Mouse (Mus musculus): ENCODE data around the gene 2210010C04Rik.

The 2210010C04Rik gene

DNA sequence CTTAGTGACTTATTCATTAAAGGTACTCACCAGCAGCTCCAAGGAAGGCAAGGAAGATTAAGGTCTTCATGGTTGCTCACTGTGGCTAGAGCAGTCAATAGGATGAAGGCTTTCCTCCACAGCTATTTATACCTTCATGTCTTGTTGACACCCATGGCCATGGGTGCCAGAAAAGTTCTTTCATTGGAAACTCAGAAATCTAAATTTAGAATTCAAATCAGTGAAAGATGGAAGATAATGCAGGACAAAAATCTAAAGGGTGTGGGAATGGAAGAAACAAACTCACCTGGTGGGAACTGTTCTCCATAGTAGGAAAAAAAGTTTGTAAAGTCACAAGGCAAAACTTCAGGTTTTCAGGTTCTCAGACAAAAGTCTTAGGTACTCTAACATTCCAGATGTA, at the start of gene 2210010C04Rik:
TSS of gene 2210010C04Rik (minus strand) at position 101 of the 400 bp plus-strand sequence.
- DNase-seq (ENCODE audit: extremely low read depth, low read depth, low spot score), result no peak

DNA sequence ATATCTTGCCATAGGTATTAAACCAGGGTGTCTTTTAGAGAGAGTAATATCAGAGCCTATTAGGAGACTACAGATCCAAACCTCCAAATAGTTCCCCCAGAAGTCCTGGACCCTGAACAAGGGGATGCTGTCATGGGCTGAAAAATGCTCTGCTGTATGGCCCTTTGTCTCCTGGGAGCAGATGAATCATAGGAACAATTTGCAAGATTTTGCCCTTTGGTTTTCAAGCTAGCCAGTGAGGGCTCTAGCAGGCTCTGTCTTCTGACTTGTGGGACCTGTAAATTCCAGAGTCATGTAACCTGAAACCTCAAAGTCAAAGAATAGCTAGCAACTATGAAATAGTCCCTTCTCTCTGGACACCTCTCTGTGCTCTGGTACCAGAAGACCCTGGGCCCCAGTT, 44.8 kb upstream of the 2210010C04Rik start:
- no peak for DNase-seq (ENCODE audit: extremely low read depth, low read depth, low spot score)

DNA sequence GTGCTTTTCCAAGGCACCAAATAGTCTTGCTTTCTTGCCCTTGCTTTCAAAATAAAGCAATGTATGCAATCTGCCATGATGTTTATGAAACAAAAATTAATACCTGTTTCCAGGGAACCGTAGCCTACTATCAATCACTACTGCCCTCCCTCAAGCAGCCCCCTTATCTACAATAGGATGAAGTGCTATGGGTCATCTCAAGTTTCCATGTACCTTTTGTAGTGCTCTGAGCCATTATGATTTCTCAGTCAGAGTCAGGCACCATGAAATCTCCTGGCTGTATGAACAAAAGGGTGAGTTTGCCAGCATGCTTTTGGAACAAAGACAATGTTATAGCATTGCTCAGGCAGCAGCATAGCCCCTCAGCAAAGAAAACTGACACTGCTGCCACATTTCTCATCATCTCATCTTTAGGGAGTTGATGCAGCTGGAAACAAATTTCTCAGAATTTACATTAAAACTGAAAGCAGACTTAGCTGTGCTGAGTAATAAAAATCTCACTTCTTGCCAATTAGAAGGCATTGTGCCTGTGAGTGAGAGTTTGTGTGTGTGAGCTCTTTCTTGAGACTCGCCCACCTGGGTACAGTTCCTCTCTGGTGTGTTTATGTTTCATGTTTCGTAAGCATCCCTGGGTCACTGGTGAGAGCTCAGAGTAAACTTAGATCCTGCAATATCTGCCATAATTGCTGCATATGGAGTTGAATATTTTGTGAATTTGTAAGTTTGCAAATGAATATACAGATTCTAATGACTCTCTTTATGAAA, 43.4 kb upstream of the 2210010C04Rik start:
- no peak for DNase-seq (ENCODE audit: extremely low read depth, low read depth, low spot score)

DNA sequence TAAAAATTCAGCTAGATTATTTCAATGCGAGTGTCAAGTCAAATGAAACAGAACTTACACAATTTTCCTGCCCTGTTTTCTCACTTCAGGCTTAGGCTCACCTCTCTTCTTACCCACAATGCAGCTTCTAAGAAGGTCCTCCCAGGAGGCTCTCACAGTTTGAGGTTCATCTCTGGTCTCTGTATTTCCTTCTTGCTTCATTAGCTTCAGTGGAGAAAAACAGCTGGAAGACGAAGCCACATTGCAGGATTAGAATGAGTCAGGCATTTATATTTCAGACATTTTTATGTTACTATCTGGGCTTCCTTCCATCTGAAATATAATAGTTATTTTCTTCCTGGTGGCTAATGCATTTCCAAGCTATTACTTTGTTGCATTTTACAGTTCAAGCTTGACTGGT, 40.4 kb upstream of the 2210010C04Rik start:
- no peak for DNase-seq (ENCODE audit: extremely low read depth, low read depth, low spot score)

DNA sequence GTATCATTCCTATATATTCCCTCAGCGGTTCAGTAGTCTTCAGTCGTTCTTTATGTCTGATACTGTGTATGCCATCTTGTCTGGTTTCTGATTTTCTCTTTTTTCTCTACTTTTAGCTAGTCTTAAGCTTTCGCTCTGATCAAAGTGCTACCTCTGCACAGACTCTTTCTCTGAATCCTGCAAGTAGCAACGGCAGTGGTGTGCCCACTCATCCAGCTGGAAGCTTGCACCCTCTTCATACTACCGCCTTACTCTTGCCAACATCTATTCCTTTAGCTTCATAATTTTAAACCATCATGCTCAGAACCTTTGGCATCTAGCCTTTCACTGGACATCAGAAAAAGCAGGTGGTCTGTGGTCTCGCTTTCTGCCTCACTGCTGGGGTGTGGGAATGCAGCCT, 28.0 kb upstream of the 2210010C04Rik start:
- no peak for DNase-seq (ENCODE audit: extremely low read depth, low read depth, low spot score)

DNA sequence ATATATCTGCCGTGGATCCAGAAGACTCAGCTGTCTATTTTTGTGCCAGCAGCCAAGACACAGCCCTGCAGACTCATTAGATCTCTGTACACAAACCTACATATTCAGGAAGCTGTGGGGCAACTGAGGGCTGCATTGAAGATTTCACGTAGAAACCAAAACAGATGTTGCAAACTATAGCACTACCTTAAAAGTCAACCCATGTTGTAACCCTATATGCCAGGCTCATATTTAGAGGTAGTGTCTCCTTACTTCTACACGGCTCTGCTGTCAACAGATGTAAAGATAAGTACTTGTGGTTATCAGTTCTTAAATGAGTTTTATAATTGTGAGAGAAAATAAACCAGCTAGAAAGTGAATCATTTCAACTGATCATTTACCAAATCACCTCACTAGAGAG, 27.4 kb upstream of the 2210010C04Rik start:
- no peak for DNase-seq (ENCODE audit: extremely low read depth, low read depth, low spot score)

DNA sequence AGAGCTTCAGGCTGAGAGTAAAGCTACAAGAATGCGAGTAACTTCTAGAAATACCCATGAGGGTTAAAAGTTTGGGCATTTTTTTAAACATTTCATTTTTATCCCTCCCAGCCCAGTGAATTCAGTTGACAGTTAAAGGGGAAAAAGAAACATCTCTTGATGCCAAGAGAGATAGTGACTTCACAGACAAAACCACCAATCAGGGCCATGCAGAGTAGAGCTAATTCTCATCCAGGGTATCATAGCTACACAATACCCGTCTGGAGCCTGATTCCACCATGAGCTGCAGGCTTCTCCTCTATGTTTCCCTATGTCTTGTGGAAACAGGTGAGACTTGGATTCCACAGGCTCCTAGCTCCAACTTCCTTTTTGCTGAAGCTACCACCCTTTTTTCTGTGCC, 26.8 kb upstream of the 2210010C04Rik start:
- DNase-seq (ENCODE audit: extremely low read depth, low read depth, low spot score), result no peak

DNA sequence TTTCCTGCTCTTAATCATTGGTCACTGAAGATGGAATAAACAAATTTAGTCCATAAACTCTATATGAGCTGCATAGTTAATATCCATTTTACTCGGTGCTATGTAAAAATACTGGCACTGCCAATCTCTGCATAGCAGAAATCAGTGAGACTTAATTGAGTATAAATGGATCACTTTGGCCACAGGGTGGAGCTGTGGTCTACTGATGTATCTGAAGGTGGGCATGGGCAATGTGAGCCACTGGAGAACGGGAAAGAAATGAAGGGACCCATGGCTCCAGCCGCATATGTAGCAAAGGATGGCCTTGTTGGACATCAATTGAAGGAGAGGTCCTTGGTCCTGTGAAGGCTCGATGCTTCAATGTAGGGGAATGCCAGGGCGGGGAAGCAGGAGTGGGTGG, 25.8 kb upstream of the 2210010C04Rik start:
- no peak for DNase-seq (ENCODE audit: extremely low read depth, low read depth, low spot score)

DNA sequence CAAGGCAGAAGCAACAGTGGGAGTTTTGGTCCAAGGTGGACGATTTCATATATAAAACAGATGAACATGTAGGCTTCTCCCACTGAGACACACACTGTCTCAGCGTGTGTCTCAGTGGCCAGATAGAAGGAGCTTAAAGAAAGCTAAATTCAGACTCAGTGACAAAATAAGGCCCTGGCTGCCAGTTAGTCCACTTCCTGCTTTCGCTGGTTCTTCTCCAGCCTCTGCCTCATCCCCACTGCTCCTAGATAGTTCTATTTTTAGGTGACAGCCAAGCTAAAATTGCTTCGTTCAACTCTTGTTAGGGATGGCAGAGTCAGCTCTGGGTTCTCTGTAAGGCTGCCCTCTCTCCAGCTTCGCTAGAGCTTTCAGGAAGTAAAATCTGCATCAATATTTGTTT, 22.3 kb upstream of the 2210010C04Rik start:
- DNase-seq (ENCODE audit: extremely low read depth, low read depth, low spot score), result no peak

DNA sequence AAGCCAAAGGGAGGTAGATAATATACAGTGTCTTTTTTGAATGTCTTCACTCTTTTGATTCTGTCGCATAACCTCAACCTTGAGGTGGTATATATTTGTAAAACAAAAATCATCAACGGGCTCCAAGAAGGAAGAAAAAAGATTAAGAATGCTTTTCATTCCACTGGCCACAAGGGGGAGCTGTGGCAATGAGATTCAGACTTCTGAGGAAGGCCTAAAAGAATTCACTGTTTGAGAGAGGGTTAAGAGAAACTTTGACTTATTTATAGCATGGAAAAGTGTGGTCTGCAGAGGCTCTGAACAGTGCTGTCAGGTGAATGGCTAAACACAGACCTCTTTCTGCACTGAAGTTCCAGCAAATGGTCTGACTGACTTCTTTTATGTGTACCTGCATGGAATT, 20.3 kb upstream of the 2210010C04Rik start:
- no peak for DNase-seq (ENCODE audit: extremely low read depth, low read depth, low spot score)

DNA sequence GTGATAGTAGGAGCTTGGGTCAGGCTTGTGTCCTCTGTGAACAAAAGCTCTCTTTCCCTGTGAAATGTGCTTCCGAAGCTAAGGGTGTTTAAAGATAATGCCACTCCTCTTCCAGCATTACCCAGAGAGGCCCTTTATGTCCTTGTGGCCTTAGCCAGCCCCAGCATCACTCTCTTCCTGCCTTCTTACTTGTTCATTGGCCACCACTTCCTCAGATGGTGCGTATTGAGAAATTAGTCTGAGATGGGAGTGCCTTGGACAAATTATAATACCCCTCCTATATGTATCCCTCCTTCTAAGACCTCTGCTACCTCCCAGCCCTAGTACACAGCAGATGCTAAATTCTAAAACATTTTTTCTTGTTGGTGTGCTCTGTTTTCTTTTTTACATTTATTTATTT, 19.1 kb upstream of the 2210010C04Rik start:
- DNase-seq (ENCODE audit: extremely low read depth, low read depth, low spot score), result no peak

DNA sequence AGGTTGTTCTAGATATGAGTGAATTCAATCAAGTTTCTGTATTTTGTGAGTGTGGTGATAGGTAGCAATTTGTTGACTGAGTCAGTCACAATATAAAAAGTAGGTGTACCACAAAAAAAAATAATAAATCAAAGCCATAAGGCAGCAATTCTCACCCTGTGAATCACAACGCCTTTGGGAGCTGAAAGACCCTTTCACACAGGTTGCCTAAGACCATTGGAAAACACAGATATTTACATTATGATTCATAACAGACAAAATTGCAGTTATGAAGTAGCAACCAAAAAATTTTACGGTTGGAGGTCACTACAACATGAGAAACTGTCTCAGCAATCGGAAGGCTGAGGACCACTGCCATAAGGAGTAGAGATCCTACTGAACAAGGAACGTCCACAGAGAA, 16.5 kb upstream of the 2210010C04Rik start:
- DNase-seq (ENCODE audit: extremely low read depth, low read depth, low spot score), result no peak

DNA sequence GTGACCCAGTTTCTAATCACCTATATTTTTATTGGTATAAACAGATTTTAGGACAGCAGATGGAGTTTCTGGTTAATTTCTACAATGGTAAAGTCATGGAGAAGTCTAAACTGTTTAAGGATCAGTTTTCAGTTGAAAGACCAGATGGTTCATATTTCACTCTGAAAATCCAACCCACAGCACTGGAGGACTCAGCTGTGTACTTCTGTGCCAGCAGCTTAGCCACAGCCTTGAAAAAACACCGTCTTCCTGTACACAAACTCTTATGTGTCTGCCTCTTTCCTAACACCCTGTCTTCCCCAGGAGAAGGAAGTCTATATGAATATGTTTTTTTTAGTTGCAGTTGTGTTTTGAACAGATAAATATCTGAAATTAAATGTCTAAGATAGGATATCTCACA, 13.3 kb upstream of the 2210010C04Rik start:
- no peak for DNase-seq (ENCODE audit: extremely low read depth, low read depth, low spot score)

DNA sequence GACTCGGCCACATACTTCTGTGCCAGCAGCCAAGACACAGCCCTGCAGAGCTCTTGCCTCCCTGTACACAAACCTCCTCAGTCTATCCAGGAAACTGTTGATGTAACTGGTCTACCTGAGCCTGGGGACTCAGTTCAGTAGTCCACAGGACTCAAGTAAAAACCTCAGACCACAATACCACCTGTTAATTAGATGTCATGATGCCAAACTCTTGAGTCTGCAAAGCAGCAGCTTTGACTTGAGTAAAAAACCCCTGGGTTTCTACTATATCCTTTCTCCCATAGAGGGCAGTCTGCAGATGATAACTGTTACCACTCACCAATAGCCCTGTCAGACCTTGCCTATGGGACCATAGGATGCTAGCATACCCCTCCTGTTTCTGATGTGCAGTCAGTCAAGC, 12.7 kb upstream of the 2210010C04Rik start:
- DNase-seq (ENCODE audit: extremely low read depth, low read depth, low spot score), result no peak

DNA sequence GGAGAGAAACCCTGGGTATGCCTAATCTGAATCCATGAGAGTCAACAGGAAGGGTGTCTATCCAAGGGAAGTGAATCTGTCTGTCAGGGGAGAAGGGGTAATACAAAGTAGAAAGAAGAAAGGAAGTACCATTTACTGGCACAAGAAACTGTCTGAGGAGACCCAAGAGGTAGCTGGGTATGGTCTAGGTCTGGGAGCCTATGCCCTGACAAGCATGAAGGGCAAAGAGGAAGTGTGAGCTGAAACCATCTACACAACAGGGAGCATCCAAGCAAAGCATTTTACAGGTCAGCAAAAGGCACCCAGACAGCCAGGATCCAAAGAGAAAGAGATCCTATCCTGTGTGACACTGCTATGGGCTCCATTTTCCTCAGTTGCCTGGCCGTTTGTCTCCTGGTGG, 11.9 kb upstream of the 2210010C04Rik start:
- no peak for DNase-seq (ENCODE audit: extremely low read depth, low read depth, low spot score)

DNA sequence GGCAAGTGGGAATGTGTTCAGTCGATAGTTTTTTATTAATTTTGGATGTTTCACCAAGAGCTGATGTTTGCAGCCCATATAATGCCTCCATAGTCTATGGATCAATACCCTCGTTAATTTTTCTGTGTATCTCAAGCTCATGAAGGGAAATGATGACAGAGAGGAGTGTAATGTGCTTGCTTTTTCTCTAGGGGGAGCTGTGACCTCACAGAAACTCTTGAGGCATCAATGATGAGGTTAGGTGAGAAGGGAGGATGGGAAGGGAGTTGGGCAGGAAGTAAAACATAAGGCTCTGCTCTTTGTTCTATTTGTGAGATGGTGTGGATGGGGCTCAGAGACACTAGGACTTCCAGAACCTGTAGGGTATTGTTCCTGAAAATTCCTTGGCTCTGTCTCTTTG, 11.2 kb upstream of the 2210010C04Rik start:
- DNase-seq (ENCODE audit: extremely low read depth, low read depth, low spot score), result no peak

DNA sequence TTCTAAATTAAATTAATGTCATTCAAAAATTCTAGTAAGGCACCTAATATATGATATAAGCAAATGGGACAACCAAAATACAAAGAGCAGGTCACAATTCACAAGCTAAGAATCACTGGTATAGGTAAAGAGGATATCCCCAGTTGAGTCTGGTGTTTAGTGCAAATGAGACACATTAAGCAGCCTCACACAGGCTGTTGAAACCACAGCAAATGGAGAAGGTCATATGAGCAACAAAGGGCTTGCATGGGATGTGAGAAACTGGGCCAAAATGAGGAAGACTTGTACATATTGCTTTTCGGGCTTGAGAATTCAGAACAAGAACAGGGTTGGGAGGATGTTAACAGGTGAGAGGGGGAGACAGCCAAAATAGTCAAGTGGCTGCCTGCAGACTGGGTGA, 9.4 kb upstream of the 2210010C04Rik start:
- DNase-seq (ENCODE audit: extremely low read depth, low read depth, low spot score), result no peak

DNA sequence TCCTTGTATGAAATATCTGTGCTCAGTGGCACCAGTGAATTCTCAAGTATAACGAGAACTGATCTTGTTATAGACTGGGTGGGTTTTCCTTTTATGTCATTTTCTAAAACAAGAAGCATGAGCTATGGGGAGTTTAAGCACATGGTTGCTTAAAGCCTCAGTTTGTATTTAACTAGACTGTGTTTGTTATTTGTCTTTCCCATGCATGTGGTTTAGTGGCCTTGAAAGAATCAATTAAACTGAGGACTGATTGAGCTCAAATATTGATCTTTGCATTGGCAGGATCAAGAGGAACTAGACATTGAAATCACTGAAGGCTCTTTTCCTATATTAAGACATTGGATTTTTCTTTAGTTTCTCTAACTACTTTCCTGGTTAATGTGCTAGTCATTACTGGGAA, 9.0 kb upstream of the 2210010C04Rik start:
- no peak for DNase-seq (ENCODE audit: extremely low read depth, low read depth, low spot score)

DNA sequence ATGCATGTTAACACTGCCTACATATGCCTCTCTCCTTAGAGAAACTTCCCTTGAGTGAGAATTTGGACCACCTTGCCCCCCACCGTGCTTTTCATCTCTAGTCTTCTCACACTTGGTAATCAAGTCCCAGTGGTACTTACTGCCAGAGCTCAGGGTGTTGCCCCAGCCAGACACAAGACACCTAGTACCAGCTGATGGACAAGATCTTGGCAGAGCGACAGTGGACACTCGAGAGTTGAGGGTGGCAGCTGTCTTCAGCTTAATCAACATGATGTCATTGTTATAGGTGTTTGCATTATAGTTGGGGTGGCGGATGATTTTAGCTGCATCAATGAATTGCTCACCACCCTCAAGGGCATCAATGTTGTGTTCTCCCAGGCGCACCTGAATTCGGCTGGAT, 2.5 kb downstream of the 2210010C04Rik start:
- DNase-seq (ENCODE audit: extremely low read depth, low read depth, low spot score), result no peak

DNA sequence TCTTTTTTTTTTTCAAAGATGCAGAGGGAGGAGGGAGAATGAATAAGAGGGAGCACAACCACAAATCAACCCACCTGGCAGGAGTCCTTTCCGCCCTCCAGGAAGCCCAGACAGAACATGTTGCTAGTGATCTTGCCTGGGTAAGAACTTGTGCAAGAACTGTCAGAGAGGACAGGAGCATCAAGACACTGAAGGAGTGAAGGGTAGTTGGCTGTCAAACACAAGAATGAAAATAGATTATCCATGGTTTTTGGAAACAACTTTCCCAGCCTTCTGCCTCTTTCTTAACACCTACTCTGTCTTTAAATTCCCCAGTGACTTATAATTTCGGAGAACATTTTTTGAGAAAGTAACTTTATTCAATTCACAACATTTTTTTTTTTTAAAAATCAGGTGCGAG, 3.1 kb downstream of the 2210010C04Rik start:
- no peak for DNase-seq (ENCODE audit: extremely low read depth, low read depth, low spot score)

DNA sequence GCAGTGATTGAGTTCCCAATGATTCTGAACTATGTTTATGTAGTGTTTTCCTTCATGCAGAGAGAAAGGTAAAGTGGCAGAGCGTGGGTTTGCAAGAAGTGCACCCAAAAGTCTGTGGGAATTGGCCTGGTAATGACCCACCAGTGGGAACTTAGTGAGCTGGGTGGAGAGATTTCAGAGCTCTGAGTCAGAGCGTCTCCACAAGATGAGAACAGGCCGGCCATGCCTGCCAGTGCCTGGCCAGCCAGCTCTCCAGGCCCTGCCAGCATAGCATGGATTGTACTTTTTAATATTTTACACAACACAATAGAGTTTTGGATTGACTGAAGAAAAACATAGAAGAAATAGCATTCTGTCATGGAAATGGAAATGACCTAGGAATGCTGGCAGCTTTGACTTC, 4.5 kb downstream of the 2210010C04Rik start:
- no peak for DNase-seq (ENCODE audit: extremely low read depth, low read depth, low spot score)

DNA sequence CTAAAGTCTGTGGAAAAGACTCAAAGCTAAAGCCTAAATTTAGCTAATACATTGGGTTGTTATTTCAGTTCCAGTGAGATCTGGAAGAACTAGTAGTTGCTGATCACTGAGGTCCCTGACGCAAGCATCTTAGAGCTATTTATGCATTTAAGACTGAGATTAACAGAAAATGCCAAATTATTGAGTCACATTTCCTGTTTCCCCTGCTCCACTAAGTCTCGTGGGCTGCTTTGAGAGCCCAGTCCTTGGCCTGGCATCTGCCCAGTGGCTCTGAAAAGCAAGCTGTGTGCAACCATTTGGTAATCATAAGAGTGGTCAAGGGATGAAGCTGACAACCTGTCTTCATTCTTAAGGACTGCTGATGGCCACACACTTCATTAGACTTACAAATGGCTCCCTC, 8.3 kb downstream of the 2210010C04Rik start:
- no peak for DNase-seq (ENCODE audit: extremely low read depth, low read depth, low spot score)

Data from fat pad, adult 2 months (tissue).